Mouse (Mus musculus) layer of hippocampus, adult 2 months (tissue): Measurements from ENCODE around the gene Pde1a. TPM values are rescaled to one million over a fixed set of nuclear protein-coding genes. Genes with fewer than 3 reads are reported as not detected.
"Not testable (repeated sequence)": the region's sequence is repeated elsewhere in the genome, so short reads cannot be mapped to it uniquely, and the experiment has no call there.

ENCODE experiments used
- DNase-seq, 2 experiments: peaks; one replicate each; pipeline ENCODE4 v3.0.0; 2022; ENCODE audit warnings: low spot score in 2 of 2
- H3K27ac ChIP-seq: fragments of 200-600 bp; 2 replicates; pipeline ENCODE4 v1.8.1; 2022
- H3K4me3 ChIP-seq: fragments of 200-600 bp; 2 replicates; pipeline ENCODE4 v1.8.1; 2022; ENCODE audit warnings: mild to moderate bottlenecking
- CTCF ChIP-seq: fragments of 200-600 bp; conservative IDR thresholded peaks from 2 replicates; pipeline ENCODE4 v1.8.1; 2022; ENCODE audit warnings: antibody characterized with exemption, mild to moderate bottlenecking, moderate library complexity
- total RNA-seq, 2 experiments: library from RNA; stranded (reverse); gene quantifications; 2 replicates each; pipeline ENCODE4 v1.2.3; 2021

Pde1a gene
- total RNA-seq, 2 experiments from 2014 or later, result 144 to 153 TPM

DNA sequence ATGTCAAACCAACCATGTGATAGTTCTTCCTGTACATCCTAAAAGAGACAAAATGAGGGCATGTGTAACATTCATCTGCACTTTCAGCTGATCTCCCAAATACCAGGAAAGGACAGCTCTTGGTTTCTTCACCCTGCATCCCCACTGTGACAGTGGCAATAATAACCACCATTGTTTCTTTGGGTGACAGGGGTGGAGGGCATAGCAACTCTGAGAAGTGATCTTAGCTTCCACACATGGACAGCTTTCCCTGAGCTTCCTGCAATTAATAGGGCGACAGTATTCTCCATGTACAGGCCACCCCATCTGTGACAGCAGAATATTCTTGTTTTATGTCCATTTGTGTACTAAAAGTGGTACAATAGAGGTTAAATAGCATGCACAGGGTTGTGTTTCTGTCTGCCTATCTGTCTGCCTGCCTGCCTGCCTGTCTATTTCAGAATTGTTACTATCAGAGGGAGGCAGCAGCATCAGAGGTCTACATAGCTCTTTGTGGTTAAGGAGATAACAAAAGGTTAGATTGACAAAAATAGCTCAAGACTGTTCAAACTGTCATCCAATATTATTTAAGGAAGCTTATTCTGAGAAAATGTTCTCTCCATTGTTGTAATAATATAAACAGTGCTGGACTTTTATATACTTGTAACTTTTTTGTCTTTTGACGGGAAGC lies 227.3 kb downstream of the Pde1a start:
- no peak for DNase-seq
- TF ChIP-seq CTCF, result no peak
- no peak overlapping the region for H3K27ac ChIP-seq
- H3K4me3 ChIP-seq, result no peak overlapping the region

DNA sequence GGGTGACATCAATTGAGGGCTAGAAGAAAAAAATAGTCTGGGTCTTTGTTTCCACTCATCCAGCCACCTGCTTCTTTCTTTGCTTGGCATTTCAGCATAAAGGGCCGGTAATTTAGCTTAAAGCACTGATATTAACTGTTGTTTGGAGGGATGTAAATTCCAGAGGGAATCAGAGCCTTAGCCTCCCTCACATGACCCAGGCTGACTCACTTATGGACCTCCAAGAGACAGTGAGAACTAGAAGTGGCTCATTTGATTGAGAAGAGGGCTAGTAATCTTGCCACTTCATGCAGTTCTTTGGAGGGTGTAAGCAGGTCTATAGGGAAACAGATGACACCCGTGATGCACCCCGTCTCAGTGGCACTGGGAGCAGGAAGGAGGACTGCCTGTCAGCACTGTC lies 230.7 kb downstream of the Pde1a start:
- no peak for TF ChIP-seq CTCF
- DNase-seq, result no peak
- Histone ChIP-seq H3K27ac (no peak overlapping the region), H3K4me3 (no peak overlapping the region)

DNA sequence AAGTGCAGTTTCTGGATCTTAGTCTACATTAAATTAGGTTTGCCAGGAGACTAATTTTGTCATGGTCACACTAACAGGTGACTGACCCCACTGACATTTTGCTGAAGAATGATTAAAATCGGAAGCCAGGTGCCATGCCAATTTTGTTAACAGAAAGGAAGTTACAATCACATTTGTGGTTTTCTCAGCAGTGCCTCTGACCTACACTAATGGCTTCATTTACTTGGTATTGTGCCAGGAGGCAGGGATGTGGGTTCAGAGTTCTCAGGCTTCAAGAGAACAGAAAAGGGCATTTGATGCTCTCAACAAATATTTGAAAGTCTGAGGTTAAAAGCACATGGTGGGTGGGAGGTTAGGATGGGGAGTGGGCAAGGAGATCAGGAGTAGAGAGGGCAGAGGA lies 236.4 kb downstream of the Pde1a start:
- DNase-seq, result no peak
- Histone ChIP-seq H3K4me3 (no peak overlapping the region), H3K27ac (no peak overlapping the region)
- no peak for TF ChIP-seq CTCF

DNA sequence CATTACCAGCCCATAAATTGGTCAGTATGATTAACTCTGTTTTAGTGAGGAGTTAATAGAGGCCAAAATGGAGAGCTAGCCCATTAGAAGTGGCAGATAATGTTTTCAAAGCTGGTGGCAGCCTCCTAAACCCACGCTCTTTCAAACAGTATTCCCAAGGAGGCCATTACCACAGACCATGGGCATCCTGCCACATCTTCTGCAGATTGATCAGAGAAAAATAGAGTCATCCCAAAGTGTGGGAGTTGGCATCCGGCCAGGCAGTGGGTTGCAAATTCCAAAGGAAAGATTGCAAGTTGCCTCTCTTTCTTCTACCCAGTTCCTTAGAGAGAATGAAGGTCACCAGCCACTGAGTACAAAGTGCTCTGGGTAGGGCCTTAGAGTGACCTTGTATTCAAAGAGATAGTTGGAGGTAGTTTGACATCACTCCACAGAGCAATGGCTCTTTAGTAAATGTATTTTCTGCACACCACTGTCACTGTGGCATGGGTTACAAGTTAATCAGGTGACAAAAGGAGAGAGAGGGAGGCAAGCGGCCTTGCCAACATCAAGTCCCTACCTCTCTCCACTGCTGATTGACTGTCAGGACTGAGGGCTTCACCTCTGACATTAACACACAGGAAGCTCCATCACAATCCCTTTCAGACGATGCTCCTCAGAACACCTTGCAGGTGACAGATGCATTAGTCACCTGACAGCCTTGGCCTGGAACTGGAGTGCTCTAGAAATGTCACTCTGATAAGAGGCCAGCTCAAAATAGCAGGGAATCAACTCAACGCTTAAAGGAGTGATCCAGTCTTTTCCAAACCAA lies 237.3 kb downstream of the Pde1a start:
- Histone ChIP-seq H3K27ac (peak overlapping the region; percentile 28; the same call in 1 of the 2 replicates), H3K4me3 (no peak overlapping the region)
- no peak for TF ChIP-seq CTCF
- peak; percentile 67 to 72 for DNase-seq

DNA sequence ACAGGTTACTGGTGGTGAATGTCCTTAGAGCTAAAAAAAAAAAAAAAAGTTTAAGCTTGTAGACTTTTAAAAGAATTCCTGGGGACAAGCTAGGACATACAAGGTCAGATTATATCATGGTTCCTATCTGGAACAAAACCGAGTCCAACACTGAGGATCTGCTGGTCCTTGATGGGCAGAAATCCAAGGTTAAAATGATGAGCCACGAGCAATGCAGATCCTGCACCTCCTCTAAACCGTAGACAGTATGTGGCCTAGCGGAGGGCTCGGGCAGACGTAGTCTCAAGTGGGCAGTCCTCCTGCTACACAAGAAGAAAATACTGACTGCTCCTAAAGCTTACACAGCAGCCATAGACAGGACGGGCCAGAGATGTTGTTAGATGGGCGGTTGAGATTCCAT lies 238.5 kb downstream of the Pde1a start:
- DNase-seq, result no peak
- Histone ChIP-seq H3K4me3 (no peak overlapping the region), H3K27ac (no peak overlapping the region)
- no peak for TF ChIP-seq CTCF

DNA sequence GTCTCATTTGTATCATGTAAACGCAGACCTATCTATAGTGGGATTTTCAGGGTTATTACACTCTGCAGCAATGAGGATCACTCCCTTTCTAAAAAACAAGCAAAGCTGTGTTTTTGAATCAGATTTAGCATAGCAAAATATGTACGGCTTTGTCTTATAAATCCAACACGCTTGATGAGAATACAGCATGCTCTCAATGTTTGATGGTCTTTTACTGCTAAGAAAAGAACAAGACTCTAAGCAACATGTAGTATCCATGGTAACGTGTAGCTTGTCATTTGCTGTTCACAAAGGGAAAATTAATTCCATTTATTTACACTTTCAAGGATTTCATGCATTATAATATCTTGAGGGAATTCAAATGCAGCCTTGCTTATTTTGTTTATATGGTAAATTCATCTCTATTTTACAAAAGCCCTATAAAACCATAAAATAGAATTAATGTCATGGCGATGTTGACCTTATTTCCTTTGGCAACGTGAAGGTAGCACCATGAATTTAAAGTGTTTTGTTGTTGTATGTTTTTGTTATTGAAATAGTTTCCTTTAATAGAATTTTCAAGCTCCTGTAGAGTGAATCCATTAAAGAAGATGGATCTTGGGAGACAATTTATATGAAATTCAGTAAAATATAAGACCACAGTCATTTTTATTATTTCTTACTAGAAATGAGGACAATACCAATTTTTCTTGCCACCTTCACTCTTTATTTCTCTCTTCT lies 245.5 kb downstream of the Pde1a start:
- H3K27ac ChIP-seq, result peak overlapping the region; percentile 49
- H3K4me3 ChIP-seq, result no peak overlapping the region
- no peak for DNase-seq
- TF ChIP-seq CTCF, result no peak

DNA sequence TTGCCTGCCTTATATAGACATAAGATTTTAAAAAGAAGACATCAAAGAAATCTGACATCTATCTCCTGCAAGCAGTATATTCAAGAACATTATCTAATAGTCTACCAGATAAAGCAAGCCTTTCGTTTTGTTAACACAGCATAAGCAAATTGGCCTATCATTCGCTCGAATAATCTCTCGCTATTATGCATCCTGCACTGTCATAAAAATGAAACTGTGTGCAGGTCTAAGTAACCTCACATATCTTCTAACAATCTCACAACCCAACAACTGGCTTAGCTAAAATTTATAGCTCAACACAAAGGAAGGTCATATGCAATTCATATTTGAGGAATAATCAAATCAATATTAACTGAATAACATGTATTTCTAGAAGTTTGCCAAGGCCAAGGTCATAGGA lies 246.0 kb downstream of the Pde1a start:
- Histone ChIP-seq H3K4me3 (no peak overlapping the region), H3K27ac (peak overlapping the region; percentile 49)
- no peak for DNase-seq
- TF ChIP-seq CTCF, result no peak

DNA sequence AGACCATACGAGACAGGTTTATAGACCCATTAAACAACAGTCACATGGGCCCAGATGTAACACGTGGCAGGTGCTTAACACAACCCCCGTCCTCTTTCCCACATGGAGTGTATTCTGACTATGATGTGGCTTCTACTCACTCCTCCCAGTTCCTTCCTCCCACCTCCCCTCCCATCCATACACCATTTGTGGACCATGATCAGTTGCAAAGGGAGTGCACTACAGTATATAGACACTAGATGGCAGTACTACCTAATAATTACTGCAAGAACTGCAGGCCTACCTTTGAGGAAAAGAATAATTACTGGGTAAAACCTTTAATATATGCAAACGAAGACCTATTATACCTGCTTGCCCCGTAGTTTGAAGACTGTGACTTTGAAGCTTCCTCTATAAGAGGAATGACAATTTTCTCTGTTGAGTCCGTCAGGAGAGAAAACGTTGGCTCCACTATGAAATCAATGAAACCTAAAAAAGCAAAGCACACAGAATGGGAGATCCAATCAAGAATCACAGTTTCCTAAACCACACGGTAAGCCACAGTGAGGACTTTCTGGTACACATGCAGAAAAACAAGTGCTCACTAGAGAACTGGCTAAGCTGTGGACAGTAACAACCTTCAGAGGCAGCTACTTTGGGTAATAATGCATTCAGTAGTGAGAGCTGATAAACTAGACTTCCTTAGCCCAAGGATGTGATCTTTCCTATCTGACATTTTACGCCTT lies 263.8 kb downstream of the Pde1a start:
- TF ChIP-seq CTCF, result peak; percentile 95
- Histone ChIP-seq H3K4me3 (no peak overlapping the region), H3K27ac (no peak overlapping the region)
- peak; percentile 51 to 72 for DNase-seq

DNA sequence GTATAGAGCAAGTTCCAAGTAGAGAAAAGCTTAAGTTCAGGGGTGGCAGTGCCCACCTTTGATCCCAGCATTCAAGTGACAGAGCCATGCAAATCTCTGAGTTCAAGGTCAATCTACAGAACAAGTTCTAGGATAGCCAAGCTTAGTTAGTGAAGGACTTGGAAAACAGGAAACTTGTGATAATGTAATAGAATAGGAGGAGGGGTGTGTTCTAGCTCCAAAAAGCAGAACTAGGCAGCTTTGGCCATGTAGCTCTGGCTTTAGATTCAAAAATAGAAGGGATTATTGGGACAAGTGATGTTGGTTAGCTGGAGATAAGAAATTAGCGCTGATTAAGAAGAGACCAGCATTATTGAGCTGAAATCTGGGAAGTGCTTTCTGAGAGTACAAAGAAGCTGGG lies 272.4 kb downstream of the Pde1a start:
- no peak for TF ChIP-seq CTCF
- no peak overlapping the region for H3K4me3 ChIP-seq
- no peak for DNase-seq
- no peak overlapping the region for H3K27ac ChIP-seq

DNA sequence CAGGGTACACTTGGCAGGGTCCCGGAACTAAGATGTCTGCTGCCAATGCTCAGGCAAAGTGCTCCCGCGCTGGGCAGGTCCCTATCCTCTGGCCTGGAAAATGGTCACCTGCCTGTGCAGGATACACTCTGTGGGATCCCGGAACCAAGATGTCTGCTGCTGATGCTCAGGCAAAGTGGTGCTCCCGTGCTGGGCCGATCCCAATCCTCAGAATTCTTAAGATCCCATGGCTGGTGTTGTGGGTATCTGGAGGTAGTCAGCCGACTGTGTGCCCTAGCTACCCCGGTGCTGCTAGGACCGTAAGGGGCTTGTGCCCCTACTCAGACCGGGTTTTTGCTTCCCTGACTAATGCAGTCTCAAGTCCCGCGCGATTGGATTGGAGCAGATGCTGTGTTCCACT lies 281.9 kb downstream of the Pde1a start:
- not testable (repeated sequence) for DNase-seq, H3K27ac ChIP-seq, H3K4me3 ChIP-seq

DNA sequence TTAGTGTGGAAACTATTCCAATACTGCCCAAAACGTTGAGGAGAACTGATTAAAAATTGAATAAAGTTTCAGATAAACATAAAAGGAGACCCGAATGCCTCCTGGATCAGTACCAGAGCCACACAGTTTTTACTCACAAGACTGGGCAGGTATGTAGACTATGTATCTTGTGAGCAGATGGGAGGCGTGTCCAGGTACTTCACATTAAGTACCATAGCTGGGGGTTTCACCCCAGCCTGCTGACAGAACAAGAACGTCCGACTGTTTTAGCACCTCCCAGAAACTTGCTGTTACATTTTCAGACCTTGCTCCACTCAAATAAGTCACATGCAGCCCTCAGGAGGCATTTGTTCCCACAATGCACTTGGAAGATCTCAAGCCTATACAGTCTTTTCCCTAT lies 289.7 kb downstream of the Pde1a start:
- no peak for DNase-seq
- H3K4me3 ChIP-seq, result no peak overlapping the region
- no peak for TF ChIP-seq CTCF
- no peak overlapping the region for H3K27ac ChIP-seq

DNA sequence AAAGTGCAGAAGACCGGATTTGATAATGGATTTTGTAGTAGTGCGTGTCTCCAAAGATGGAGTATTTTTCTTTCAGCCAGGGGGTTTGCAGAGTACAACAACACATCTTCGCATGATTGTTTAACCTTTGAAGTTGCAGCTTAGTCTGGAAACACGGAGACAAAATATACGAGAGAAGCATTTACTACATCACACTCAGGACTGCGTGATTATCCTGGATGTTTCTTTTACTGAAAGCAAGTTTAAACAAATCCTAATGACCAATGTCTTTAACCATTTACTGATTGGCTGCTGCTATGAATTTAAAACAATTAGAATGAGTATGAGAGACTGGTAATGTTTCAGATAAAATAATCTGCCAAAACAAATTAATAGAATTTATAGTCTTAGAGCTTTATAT lies 290.2 kb downstream of the Pde1a start:
- no peak overlapping the region for H3K4me3 ChIP-seq

DNA sequence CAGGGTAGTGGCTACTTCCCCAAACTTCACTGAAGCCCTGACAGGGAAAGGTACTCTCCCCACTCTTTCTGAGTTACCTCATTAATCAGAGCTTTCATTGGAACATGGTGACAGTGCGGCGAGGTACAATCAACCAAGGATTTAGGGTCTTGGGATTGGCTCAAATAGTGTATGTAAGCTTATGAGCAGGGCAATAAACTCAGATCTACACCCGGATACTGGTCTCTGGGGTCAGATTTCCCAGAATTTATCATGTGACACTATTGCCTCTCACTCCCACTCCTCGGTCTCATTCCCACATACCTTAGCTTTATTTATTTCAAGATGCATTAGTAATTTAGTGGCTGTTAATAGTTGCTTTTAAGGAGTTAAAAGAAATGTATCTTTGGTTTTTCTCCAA lies 303.4 kb downstream of the Pde1a start:
- no peak for TF ChIP-seq CTCF
- Histone ChIP-seq H3K4me3 (no peak overlapping the region), H3K27ac (no peak overlapping the region)
- no peak for DNase-seq

More for the DNA sequence above, 290.2 kb downstream of the Pde1a start:
- no peak for TF ChIP-seq CTCF
- H3K27ac ChIP-seq, result no peak overlapping the region
- no peak for DNase-seq
